Mouse (Mus musculus): ENCODE results near the gene Nudt15. TPM values are rescaled to one million over a fixed set of nuclear protein-coding genes. Genes with fewer than 3 reads are reported as not detected.

Nudt15 gene
- polyA plus RNA-seq, 1 experiment from 2014 or later = 5.8 TPM

Other genes with a start within 250 kb of the Nudt15 start
- gene Rb1, start 222.4 kb downstream of the Nudt15 start, polyA plus RNA-seq (2015; fragmentation: Nextera tagmentation; extraction: Ambion mirVana) = 14.4 and 15.6 TPM in 2 replicates
- 1,001 and 1,063 TPM in 2 replicates for gene Itm2b, start 163.0 kb downstream of the Nudt15 start, polyA plus RNA-seq (2015; fragmentation: Nextera tagmentation; extraction: Ambion mirVana)
- gene Med4, start 38.2 kb downstream of the Nudt15 start, polyA plus RNA-seq (2015; fragmentation: Nextera tagmentation; extraction: Ambion mirVana) = 86.2 and 91.1 TPM in 2 replicates
- gene Sucla2, start 22.9 kb downstream of the Nudt15 start, polyA plus RNA-seq (2015; fragmentation: Nextera tagmentation; extraction: Ambion mirVana) = 107 and 109 TPM in 2 replicates
- not detected in 2 replicates for gene Gm21750, start 113.0 kb upstream of the Nudt15 start, polyA plus RNA-seq (2015; fragmentation: Nextera tagmentation; extraction: Ambion mirVana)